Comparison of ENCODE assay signal across 9 mouse cellular contexts in the genomic region with DNA sequence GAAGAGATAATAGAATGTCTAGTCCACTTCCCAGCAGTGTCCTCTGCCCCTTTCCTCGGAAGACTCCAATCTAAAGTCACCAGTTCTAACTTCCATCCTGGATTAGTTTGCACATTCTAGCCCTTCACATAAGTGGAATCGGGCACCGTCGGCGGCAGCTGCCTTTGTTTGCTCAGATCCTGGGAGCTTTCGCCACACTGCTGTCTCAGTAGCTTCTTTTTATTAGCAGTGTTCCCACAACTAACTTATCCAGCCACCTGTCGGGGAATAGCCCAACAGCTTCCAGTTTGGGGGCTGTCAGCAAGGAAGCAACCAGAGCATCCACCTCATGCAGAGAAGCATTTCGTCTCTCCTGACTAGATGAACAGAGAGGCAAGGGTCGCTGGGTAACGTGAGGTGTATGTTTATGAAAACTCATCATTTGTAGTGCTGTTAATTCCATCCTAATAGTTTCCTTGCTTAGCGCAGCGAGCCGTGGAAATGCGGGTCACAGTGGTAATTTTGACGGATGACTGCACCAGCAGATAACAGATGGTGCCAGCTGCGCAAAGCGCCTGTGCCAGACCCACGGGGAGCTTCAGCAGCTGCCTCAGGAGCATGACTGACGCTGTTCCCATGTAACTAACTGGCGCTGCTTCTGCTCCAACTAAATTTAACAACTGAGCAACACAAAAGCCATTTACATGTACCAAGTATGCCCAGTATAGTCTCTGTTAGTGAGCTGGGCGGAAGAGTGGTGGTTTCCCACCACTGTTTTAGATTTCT. TPM values are rescaled to one million over a fixed set of nuclear protein-coding genes. Genes with fewer than 3 reads are reported as not detected.
A peak's percentile ranks its signal among the peaks of the same experiment; 100 is the strongest.
DNase-seq lines count a peak whose midpoint lies in the region; ATAC-seq and TF ChIP-seq lines count a peak whose summit lies in the region.
"Had no signal": no experiment of that assay in that cellular context is flagged by ENCODE, and none has a peak within 500 bp of the region (broad histone marks: within the 10 kb centered on the region; RNA-seq: fewer than 3 reads in every experiment).

No protein-coding gene starts in this region.

- peak; percentile 88 for ATAC-seq in heart, postnatal 0 days (ENCODE audit: insufficient read depth, low read depth)
- peak; percentile 79 for ATAC-seq in midbrain, embryonic 13.5 days

- no peaks in the 10 kb centered on the region for H3K27me3 ChIP-seq in testis, adult 2 months (ENCODE audit: control insufficient read depth, insufficient read depth, low read length)
- no peaks in the 10 kb centered on the region for H3K27me3 ChIP-seq in heart, postnatal 0 days (ENCODE audit: control insufficient read depth, insufficient read depth, low read length)
- no peaks in the 10 kb centered on the region for H3K27me3 ChIP-seq in midbrain, embryonic 13.5 days
- H3K27me3 ChIP-seq: megakaryocyte, embryonic 14.5 days had no signal

- DNase-seq in testis, postnatal 10 days (ENCODE audit: low spot score): no peak
- peak; percentile 46 for DNase-seq in heart, postnatal 0 days (ENCODE audit: low spot score)
- peak; percentile 47 to 65 for DNase-seq in kidney, postnatal 4 days
- peak; percentile 47 for DNase-seq in telencephalon, adult 2 months (ENCODE audit: low read depth, low spot score)
- no peak for DNase-seq in spleen, postnatal 10 days (ENCODE audit: low spot score in 2 of 2)
- no peak for DNase-seq in cerebellum, adult 9-11 months

- TF ChIP-seq CTCF in testis, adult 2 months (IDR thresholded peaks at IDR 0.05; ENCODE audit: control insufficient read depth, insufficient read depth, insufficient replicate concordance, low read depth, low read length): no peak
- TF ChIP-seq CTCF in heart, postnatal 0 days (IDR thresholded peaks at IDR 0.05; ENCODE audit: low read depth): no peak

- H3K9ac ChIP-seq in heart, postnatal 0 days (replicated peaks; ENCODE audit: low read depth, low read length): no peak overlapping the region; the same call in 1 of the 2 replicates
- no peak overlapping the region for H3K9ac ChIP-seq in midbrain, embryonic 13.5 days (replicated peaks)

- no peak for TF ChIP-seq POLR2A in testis, adult 2 months (IDR thresholded peaks at IDR 0.05; ENCODE audit: control insufficient read depth, low read depth, low read length)

- 64% methylated on average over 21 of the region's 21 CpGs for whole genome bisulfite sequencing in heart, postnatal 0 days
- 61% methylated on average over 21 of the region's 21 CpGs for WGBS in midbrain, embryonic 13.5 days

- H3K36me3 ChIP-seq in testis, adult 2 months (ENCODE audit: control insufficient read depth, insufficient read depth, low read length): no peaks in the 10 kb centered on the region
- peaks cover 74% of the 10 kb centered on the region for H3K36me3 ChIP-seq in heart, postnatal 0 days (replicated peaks; ENCODE audit: control insufficient read depth, insufficient read depth, low read length)
- peaks cover 36% of the 10 kb centered on the region for H3K36me3 ChIP-seq in midbrain, embryonic 13.5 days

- H3K9me3 ChIP-seq in heart, postnatal 0 days (replicated peaks; ENCODE audit: control insufficient read depth, low read length): no peaks in the 10 kb centered on the region
- no peaks in the 10 kb centered on the region for H3K9me3 ChIP-seq in midbrain, embryonic 13.5 days
- H3K9me3 ChIP-seq: megakaryocyte, embryonic 14.5 days had no signal

- TF ChIP-seq EP300 in heart, postnatal 0 days (IDR thresholded peaks at IDR 0.05; ENCODE audit: low read depth): peak; percentile 27; the same call in 1 of the 2 replicates

- no peaks in the 10 kb centered on the region for H3K4me1 ChIP-seq in testis, adult 2 months (ENCODE audit: control insufficient read depth, insufficient read depth, low read length)
- H3K4me1 ChIP-seq in heart, postnatal 0 days (ENCODE audit: control insufficient read depth, insufficient read depth): peaks cover 5% of the 10 kb centered on the region; the same call in 1 of the 2 replicates
- peaks cover 16% of the 10 kb centered on the region for H3K4me1 ChIP-seq in midbrain, embryonic 13.5 days (replicated peaks)

- H3K4me2 ChIP-seq in heart, postnatal 0 days (ENCODE audit: low read depth, low read length): no peak overlapping the region
- peak overlapping the region; percentile 14 for H3K4me2 ChIP-seq in midbrain, embryonic 13.5 days (replicated peaks)

- peak overlapping the region; percentile 45 for H3K4me3 ChIP-seq in testis, adult 2 months (ENCODE audit: control insufficient read depth, low read depth, low read length)
- H3K4me3 ChIP-seq in heart, postnatal 0 days (ENCODE audit: low read depth, low read length): no peak overlapping the region
- no peak overlapping the region for H3K4me3 ChIP-seq in midbrain, embryonic 13.5 days (replicated peaks)
- H3K4me3 ChIP-seq: megakaryocyte, embryonic 14.5 days had no signal

- H3K27ac ChIP-seq in testis, adult 2 months (ENCODE audit: control insufficient read depth, insufficient read depth, low read depth, low read length): no peak overlapping the region
- H3K27ac ChIP-seq in heart, postnatal 0 days (ENCODE audit: low read depth): peak overlapping the region; percentile 81
- peak overlapping the region; percentile 56 for H3K27ac ChIP-seq in midbrain, embryonic 13.5 days

RNA-seq across cellular contexts. Expression of gene Zfp568, which starts 25.7 kb away (rescaled TPM):
- 2.5 and 2.7 TPM in 2 replicates for polyA plus RNA-seq in testis, adult 2 months (2012; rRNA removed)
- 38.3 and 39.3 TPM in 2 replicates for total RNA-seq in heart, postnatal 0 days (2014; rRNA removed; ENCODE audit: low replicate concordance)
- polyA plus RNA-seq in heart, postnatal 0 days (2015; fragmentation: Nextera tagmentation; extraction: Ambion mirVana): 9.5 and 13.6 TPM in 2 replicates
- polyA plus RNA-seq in midbrain, embryonic 13.5 days (2015; fragmentation: Nextera tagmentation; extraction: Ambion mirVana): 6.8 and 7.7 TPM in 2 replicates

RNA-seq across cellular contexts. Expression of gene Zfp14, which starts 41.7 kb away (rescaled TPM):
- 1.1 and 1.4 TPM in 2 replicates for polyA plus RNA-seq in testis, adult 2 months (2012; rRNA removed)
- total RNA-seq in heart, postnatal 0 days (2014; rRNA removed; ENCODE audit: low replicate concordance): 5.7 and 6.0 TPM in 2 replicates
- 2.2 and 2.6 TPM in 2 replicates for polyA plus RNA-seq in heart, postnatal 0 days (2015; fragmentation: Nextera tagmentation; extraction: Ambion mirVana)
- 10.4 and 12.5 TPM in 2 replicates for polyA plus RNA-seq in midbrain, embryonic 13.5 days (2015; fragmentation: Nextera tagmentation; extraction: Ambion mirVana)

RNA-seq across cellular contexts. Expression of gene Zfp74, which starts 55.6 kb away (rescaled TPM):
- 0.60 and 0.93 TPM in 2 replicates for polyA plus RNA-seq in testis, adult 2 months (2012; rRNA removed)
- total RNA-seq in heart, postnatal 0 days (2014; rRNA removed; ENCODE audit: low replicate concordance): 2.0 and 3.2 TPM in 2 replicates
- 5.4 and 5.5 TPM in 2 replicates for polyA plus RNA-seq in heart, postnatal 0 days (2015; fragmentation: Nextera tagmentation; extraction: Ambion mirVana)
- 19.9 and 20.5 TPM in 2 replicates for polyA plus RNA-seq in midbrain, embryonic 13.5 days (2015; fragmentation: Nextera tagmentation; extraction: Ambion mirVana)

Comparison
In these comparisons a context has a peak if more than half of its experiments do, and no peak if none do; other contexts are left out.
1. DNase-seq: peak in heart, postnatal 0 days (single experiment), kidney, postnatal 4 days (2 of 2) and telencephalon, adult 2 months (single experiment); none in testis, postnatal 10 days (single experiment), spleen, postnatal 10 days (0 of 2) and cerebellum, adult 9-11 months (single experiment).